Mouse (Mus musculus): Measurements from ENCODE around the gene Spx. TPM values are rescaled to one million over a fixed set of nuclear protein-coding genes. Genes with fewer than 3 reads are reported as not detected.

Gene Spx
- total RNA-seq, 1 experiment from 2014 or later: not detected

DNA sequence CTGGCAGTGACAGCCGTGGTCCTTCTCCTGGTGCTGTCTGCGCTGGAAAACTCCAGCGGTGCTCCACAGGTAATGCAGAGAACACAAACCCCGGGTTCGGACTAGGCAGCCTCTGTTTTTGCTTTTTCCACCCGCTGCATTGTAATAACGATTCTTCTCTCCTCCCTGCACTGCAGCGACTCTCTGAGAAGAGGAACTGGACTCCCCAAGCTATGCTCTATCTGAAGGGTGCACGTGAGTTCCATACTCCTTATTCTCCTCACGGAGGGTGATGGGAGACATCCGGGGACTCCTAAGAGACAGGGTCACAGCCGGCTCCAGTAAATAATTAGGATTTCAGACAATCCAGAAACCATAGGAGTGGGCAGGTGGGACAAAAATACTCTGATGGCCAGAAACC lies 604 bp downstream of the Spx start:
- no peak for ATAC-seq (replicated peaks; ENCODE audit: insufficient number of reproducible peaks, low FRiP score, low TSS enrichment, poor library complexity, severe bottlenecking)

DNA sequence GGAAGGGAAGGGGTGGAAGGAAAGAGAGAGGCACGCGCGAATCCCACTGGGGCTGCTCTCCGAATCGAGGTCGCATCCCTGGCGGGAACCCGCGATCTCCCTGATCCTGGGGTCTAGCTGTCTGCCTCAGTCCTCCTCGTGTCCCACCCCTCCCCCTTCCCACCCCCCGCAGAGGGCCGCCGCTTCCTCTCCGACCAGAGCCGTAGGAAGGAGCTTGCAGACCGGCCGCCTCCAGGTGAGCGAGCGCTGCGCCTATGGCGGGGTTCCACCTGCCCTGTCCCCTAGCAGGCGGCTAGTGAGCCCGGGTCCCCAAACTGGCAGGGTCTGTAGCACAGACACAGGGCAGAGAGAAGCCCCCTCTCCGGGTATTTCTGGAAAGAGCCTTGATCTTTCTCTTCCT lies 1.4 kb downstream of the Spx start:
- no peak for ATAC-seq (replicated peaks; ENCODE audit: insufficient number of reproducible peaks, low FRiP score, low TSS enrichment, poor library complexity, severe bottlenecking)

DNA sequence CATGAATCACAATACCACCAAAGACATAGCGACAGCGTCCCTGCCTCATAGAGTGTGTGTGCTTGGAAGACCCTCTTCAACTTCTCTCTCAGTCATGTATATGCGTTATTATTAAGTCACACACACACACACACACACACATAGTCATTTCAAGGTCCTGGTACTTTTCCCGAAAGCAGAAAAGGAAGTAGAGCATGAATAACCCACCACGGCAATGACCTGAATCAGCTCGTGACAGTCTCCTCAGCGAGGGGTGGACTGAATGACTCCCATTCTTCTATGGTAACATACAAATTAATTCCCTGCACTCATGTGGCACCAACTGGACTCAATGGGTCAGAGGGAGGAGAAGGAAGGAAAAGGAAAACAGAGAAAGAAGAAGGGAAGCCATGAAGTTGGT lies 11.7 kb downstream of the Spx start:
- no peak for ATAC-seq (replicated peaks; ENCODE audit: insufficient number of reproducible peaks, low FRiP score, low TSS enrichment, poor library complexity, severe bottlenecking)

DNA sequence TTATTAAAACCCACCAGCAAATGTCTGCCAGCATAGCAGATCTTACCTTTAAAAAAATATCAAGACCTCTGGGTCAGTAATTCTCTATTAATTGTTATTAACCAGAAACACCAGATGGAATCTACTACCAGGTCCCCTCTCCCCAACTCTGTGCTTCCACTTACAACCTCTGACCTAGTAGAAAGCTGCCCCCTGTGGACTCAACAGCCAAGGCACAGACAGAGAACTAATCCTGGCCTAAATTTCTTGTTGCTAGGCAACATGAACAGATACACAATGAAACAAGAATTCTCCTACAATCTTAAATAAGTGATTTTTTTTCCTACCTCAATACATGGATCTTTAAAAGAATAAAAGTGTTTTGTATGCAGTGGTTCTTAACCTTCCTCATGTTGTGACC lies 15.8 kb downstream of the Spx start:
- ATAC-seq (replicated peaks; ENCODE audit: insufficient number of reproducible peaks, low FRiP score, low TSS enrichment, poor library complexity, severe bottlenecking): no peak

DNA sequence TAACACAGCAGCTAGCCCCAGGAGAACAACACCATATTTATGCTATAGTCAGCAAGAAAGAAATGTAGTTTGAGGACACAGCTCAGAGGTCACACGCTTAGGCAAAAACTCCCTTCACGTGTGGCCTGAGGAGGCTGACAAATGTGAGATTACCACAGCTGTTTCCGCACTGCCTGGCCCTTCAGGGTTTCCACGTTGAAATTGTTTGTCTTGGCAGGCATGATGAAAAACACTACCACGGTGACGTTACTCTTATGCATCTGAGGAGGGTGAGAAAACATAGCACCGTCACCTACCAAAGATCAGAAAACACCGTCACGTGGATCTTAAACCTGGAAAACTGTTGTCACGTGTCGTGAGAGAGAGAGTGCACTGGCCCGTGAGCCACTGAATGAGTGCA lies 38.1 kb downstream of the Spx start:
- ATAC-seq (replicated peaks; ENCODE audit: insufficient number of reproducible peaks, low FRiP score, low TSS enrichment, poor library complexity, severe bottlenecking): no peak

DNA sequence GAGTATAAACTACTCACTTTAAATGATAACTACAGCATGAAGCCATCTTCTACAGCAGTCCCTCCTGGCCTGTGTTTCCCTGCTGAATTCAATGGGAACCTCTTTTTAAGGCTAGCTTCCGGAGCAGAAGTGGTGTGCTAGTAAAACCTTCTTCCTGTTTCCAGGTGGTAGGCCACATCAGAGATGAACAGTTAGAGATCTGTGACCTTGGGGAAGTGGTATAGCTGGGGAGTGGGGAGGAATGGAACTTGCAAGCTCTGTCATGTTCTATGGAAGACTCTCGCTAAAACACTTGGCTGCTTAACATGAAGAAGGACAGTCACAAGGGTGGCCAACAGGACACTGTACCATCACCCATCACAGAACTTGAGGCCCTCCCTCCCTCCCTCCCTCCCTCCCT lies 40.1 kb downstream of the Spx start:
- no peak for ATAC-seq (replicated peaks; ENCODE audit: insufficient number of reproducible peaks, low FRiP score, low TSS enrichment, poor library complexity, severe bottlenecking)

DNA sequence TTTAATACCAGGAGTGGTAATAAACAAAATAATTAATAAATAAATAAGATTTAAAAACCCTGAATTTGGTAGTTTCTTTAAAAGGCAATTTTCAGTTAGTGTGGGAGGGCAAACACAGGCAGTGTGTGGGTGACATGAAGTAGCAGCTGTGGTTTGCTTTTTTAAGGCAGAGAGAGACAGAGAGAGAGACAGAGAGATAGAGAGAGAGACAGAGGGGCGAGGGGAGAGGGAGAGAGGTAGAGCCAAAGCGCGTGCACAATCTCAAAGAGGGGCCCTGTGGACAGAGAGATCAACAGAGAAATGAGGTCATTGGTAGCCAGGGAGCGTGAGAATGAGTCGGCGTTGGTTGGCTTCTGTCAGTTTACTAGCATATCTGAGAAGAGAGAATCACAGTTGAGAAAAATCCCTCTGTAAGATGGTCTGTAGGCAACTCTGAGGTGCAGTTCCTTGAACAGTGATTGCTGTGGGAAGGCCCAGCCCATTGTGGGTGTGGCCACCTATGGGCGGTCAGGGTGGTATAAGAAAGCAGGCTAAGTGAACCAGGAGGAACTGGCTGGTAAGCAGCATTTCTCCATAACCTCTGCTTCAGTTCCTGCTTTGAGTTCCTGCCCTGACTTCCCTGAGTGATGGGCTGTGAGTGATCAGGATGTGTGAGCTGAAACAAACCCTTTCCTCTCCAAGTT lies 42.2 kb downstream of the Spx start:
- ATAC-seq (replicated peaks; ENCODE audit: insufficient number of reproducible peaks, low FRiP score, low TSS enrichment, poor library complexity, severe bottlenecking): no peak

DNA sequence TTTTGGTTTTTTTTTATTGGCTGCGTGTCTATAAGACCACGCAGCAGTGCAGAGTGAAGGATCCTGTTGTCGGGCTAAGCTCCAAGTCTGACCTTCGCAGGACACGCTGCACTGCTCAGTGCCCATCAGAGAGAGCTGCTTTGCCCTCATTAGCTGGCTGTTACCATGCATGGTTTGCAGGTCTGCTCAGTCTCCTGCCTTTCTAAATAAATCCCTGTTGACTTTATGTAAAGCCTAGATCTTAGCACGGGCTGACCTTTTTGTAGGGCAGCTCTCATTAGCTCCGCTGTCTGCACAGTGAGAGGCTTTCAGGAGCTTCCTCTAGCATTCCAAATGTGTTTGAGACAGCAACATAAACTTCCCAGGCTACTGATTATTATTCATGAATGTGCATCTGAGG lies 44.8 kb downstream of the Spx start:
- ATAC-seq (replicated peaks; ENCODE audit: insufficient number of reproducible peaks, low FRiP score, low TSS enrichment, poor library complexity, severe bottlenecking): no peak

DNA sequence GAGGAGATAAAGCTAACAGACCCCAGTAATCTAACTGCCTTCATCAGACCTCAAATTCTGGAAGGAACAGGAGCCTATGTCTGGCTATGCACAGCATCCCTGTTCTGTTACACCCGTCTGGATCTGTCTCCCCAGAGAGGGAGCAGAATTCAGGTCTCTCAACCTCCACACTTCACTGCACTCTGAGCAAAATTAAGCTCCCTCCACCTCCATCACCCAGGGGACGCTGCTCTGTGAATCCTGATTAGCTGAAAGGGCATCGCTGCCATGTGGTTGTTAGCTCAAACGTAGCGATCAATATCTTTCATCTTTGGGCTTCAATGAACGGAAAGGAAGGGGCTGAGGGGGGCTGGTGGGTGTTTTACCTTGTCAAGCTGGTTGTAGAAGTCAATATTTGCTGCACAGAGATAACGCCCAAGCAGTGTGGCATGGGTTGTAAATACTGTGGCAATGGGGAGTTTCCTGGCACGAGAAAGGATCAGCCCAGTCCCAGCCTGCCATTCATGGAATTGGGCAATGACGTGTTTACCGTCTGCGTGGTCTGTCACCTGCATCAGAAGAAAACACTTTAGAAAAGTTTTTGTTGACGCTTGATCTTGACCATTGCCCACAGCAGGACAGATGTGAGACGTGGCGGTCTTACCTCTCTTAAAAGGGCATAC lies 45.9 kb downstream of the Spx start:
- no peak for ATAC-seq (replicated peaks; ENCODE audit: insufficient number of reproducible peaks, low FRiP score, low TSS enrichment, poor library complexity, severe bottlenecking)

DNA sequence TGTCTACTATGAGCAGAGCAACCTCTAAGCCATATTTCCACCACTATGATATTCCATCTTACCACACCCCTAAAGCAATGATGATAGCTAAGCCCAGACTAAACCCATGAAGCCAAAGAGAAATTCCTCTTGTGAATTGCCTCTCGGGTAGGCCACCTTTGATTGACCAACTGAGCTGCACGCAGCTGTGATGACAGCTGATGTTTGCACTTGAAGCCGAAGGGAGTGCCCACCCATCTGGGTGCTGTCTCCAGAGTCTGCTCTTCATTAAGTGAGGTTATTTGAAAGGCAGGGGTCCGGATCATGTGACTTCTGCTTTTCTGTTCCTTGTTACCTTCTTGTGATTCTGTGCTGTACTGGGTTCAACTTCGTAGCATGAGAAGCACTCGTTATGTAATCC lies 49.0 kb downstream of the Spx start:
- ATAC-seq (replicated peaks; ENCODE audit: insufficient number of reproducible peaks, low FRiP score, low TSS enrichment, poor library complexity, severe bottlenecking): no peak

Other genes with a start within 250 kb of the Spx start
- not detected in 3 replicates for gene Slco1a6, start 204.9 kb upstream of the Spx start, total RNA-seq (2017)
- not detected in 3 replicates for gene Iapp, start 115.0 kb upstream of the Spx start, total RNA-seq (2017)
- not detected in 3 replicates for gene Slco1a5, start 90.5 kb upstream of the Spx start, total RNA-seq (2017)
- 22.0 to 38.2 TPM (median 30.7 TPM) in 3 replicates for gene Pyroxd1, start 67.8 kb upstream of the Spx start, total RNA-seq (2017)
- 52.8 to 60.8 TPM (median 54.6 TPM) in 3 replicates for gene Recql, start 26.4 kb upstream of the Spx start, total RNA-seq (2017)
- 18.7 to 31.3 TPM (median 30.3 TPM) in 3 replicates for gene Golt1b, start 26.2 kb upstream of the Spx start, total RNA-seq (2017)
- gene Gys2, start 59.7 kb downstream of the Spx start, total RNA-seq (2017): not detected in 3 replicates
- gene Ldhb, start 94.5 kb downstream of the Spx start, total RNA-seq (2017): 3.5 to 10.0 TPM (median 5.1 TPM) in 3 replicates
- 19.0 to 39.8 TPM (median 23.1 TPM) in 3 replicates for gene Kcnj8, start 158.2 kb downstream of the Spx start, total RNA-seq (2017)

Measured in monocyte, adult 5-6 weeks (primary cell).